Mouse (Mus musculus) heart, embryonic 11.5 days (tissue): Measurements from ENCODE around the gene Tle2. TPM values are rescaled to one million over a fixed set of nuclear protein-coding genes. Genes with fewer than 3 reads are reported as not detected.
A peak's percentile ranks its signal among the peaks of the same experiment; 100 is the strongest.

Experiments used
- ATAC-seq: fragments of 200-750 bp; cut with Nextera tagmentation; replicated peaks from 2 replicates; pipeline ENCODE4 v1.8.0; 2017; ENCODE audit warnings: moderate library complexity; ENCODE audit not compliant: insufficient number of reproducible peaks, low FRiP score, low TSS enrichment
- H3K27ac ChIP-seq: fragments of 300-500 bp; sonication (generic); 2 replicates; pipeline ENCODE4 v1.5.1; 2014; ENCODE audit warnings: mild to moderate bottlenecking, low read depth, low read length
- H3K27me3 ChIP-seq: fragments of 300-500 bp; sonication (generic); 2 replicates; pipeline ENCODE4 v1.6.1; 2014; ENCODE audit warnings: mild to moderate bottlenecking, low read length, mixed read lengths; ENCODE audit not compliant: control insufficient read depth, insufficient read depth
- H3K36me3 ChIP-seq: fragments of 300-500 bp; sonication (generic); 2 replicates; pipeline ENCODE4 v1.6.1; 2014; ENCODE audit warnings: mild to moderate bottlenecking, low read length, moderate library complexity, mixed read lengths; ENCODE audit not compliant: control insufficient read depth, insufficient read depth
- H3K4me1 ChIP-seq: fragments of 300-500 bp; sonication (generic); 2 replicates; pipeline ENCODE4 v1.6.1; 2014; ENCODE audit warnings: low read length; ENCODE audit not compliant: control insufficient read depth, insufficient read depth
- H3K4me2 ChIP-seq: fragments of 300-500 bp; sonication (generic); 2 replicates; pipeline ENCODE4 v1.6.1; 2014; ENCODE audit warnings: mild to moderate bottlenecking, moderate library complexity
- H3K4me3 ChIP-seq: fragments of 300-500 bp; sonication (generic); 2 replicates; pipeline ENCODE4 v1.5.1; 2014; ENCODE audit warnings: low read depth, low read length
- H3K9ac ChIP-seq: fragments of 300-500 bp; sonication (generic); 2 replicates; pipeline ENCODE4 v1.6.1; 2014; ENCODE audit warnings: mild to moderate bottlenecking, low read depth, low read length, moderate library complexity
- H3K9me3 ChIP-seq: fragments of 300-500 bp; sonication (generic); replicated peaks from 2 replicates; pipeline ENCODE4 v1.6.1; 2016; ENCODE audit warnings: low read length; ENCODE audit not compliant: control insufficient read depth
- WGBS: fragments of 180-500 bp; shearing (Covaris S2); extraction: QIAGEN DNeasy Blood & Tissue Kit; methylation state at CpG from one replicate; pipeline ENCODE4 v1.1.7; 2014; ENCODE audit not compliant: insufficient replicate concordance; 5-methylcytosine and 5-hydroxymethylcytosine counted together
- polyA plus RNA-seq: library from polyadenylated mRNA; unstranded; fragments of >200 nt; fragmentation: Nextera tagmentation; extraction: Ambion mirVana; gene quantifications from 2 replicates; pipeline ENCODE4 v1.2.1, GENCODE M21; 2014

The Tle2 gene
- polyA plus RNA-seq, 1 experiment from 2014 or later: 17.8 TPM

DNA sequence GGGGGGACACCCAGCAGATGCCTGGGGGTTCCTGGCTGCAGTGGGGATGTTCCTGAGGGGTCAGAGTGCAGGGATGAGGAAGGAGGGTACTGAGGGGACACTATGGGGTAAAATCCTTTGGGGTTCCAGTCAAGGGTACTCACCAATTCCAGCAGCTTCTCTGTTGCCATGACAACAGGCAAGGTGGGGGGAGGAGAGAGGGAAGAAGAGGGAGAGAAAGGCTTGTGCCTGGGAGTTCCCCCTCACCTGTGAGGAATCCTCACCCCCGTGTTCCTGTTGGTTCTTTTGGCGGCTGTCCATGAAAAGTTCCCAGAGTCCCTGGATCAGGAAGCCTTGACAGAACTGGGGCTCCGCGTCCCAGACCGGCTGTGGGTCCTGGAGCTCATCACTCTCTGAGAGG lies 21.2 kb downstream of the Tle2 start:
- ATAC-seq: no peak
- H3K9ac ChIP-seq: no peak overlapping the region
- no peak overlapping the region for H3K4me3 ChIP-seq
- no peaks in the 10 kb centered on the region for H3K36me3 ChIP-seq
- no peak overlapping the region for H3K27ac ChIP-seq
- WGBS: 41% methylated on average over 5 of the region's 5 CpGs
- peaks cover 24% of the 10 kb centered on the region for H3K27me3 ChIP-seq
- no peak overlapping the region for H3K4me2 ChIP-seq
- H3K9me3 ChIP-seq: no peaks in the 10 kb centered on the region
- peaks cover 32% of the 10 kb centered on the region for H3K4me1 ChIP-seq

DNA sequence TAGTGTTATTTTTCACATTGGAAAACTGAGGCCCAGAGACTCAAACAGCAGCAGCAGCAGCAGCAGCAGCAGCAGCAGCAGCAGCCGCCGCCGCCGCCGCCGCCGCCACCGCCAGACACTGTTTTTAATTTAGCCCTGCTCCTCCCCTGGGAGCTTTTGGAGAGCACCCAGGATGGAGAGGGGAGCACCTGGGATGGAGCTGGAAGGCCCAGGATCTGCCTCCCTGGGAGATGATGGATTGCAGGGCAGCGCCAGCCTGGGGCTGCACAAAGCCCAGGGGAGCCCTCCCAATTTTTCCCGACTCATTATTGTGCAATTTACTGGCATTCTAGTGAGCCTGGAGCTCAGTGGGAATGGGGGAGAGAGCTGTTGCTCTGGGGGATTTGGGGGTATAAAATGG lies 22.2 kb downstream of the Tle2 start:
- peak overlapping the region; percentile 67; the same call in 1 of the 2 replicates for H3K9ac ChIP-seq
- H3K27ac ChIP-seq: peak overlapping the region; percentile 67
- no peaks in the 10 kb centered on the region for H3K9me3 ChIP-seq
- H3K4me2 ChIP-seq: peak overlapping the region; percentile 69
- H3K27me3 ChIP-seq: peaks cover 16% of the 10 kb centered on the region
- peak overlapping the region; percentile 25 for H3K4me3 ChIP-seq
- WGBS: 2% methylated on average over 10 of the region's 10 CpGs
- H3K36me3 ChIP-seq: no peaks in the 10 kb centered on the region
- H3K4me1 ChIP-seq: peaks cover 38% of the 10 kb centered on the region
- no peak for ATAC-seq

DNA sequence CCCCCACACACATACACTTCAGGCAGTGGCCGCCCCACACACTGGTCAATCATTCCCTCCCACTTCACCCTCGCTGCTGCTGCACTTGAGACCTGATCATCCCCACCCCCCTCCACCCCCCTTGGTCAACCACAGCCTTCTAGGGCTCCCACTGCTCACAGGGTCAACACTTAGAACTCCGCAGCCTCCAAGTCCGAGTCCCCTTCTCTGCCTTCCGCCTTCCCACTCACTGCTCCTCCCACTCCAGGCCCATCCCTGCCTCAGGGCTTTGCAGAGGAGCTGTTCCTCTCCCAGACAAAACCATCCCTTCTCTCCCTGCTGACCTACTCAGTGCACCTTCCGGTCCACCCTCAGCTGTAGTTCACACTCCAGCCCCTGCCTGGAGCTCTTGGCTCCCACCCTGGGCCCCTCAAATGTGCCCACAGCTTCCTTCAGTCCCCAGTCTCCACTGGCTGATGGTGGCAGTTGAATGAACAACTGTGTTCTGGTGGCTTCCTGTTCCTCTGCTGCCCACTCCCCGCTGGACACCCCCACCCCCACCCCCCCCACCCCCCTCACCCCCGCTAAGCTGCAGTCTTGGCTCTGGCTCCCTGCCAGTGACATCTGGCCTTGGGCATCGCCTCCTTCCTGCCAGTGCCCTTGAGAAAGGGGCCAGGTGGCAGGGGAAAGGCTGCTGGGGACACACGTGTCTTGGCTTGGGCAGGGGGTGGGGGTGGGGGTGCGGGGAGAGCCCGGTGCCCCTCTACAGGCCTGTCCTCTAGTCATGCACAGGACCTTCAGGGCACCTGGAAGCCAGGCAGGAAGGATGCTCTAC lies 23.0 kb downstream of the Tle2 start:
- 3% methylated on average over 9 of the region's 12 CpGs for WGBS
- no peak; the same call in 1 of the 2 replicates for ATAC-seq
- Histone ChIP-seq H3K9ac (peak overlapping the region; percentile 67), H3K9me3 (no peaks in the 10 kb centered on the region), H3K4me1 (peaks cover 40% of the 10 kb centered on the region), H3K27me3 (peaks cover 16% of the 10 kb centered on the region), H3K36me3 (no peaks in the 10 kb centered on the region), H3K27ac (peak overlapping the region; percentile 67), H3K4me3 (peak overlapping the region; percentile 25), H3K4me2 (peak overlapping the region; percentile 69)

DNA sequence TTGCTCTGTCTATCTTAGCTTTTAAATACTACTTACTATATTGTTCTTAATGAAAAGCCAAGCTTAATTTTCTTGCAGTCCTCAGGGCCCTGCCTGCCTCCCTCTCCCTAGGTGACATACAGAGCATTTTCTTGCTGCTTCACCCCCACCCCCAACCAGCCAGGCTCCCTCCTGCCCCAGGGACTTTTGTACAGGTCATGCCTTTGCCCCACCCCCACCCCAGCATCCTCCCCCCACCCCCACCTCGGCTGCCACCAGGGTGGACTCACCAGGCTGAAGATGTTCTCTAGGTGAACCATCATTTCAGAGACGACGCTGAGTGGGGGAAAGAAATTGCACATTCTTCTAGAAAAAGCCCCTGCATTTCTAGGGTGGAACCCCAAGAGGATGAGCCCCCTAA lies 24.0 kb downstream of the Tle2 start:
- no peak overlapping the region for H3K4me2 ChIP-seq
- H3K36me3 ChIP-seq: no peaks in the 10 kb centered on the region
- H3K9me3 ChIP-seq: no peaks in the 10 kb centered on the region
- H3K27ac ChIP-seq: no peak overlapping the region
- no peak overlapping the region for H3K4me3 ChIP-seq
- ATAC-seq: no peak
- peaks cover 43% of the 10 kb centered on the region for H3K4me1 ChIP-seq
- peaks cover 14% of the 10 kb centered on the region for H3K27me3 ChIP-seq
- H3K9ac ChIP-seq: no peak overlapping the region
- 49% methylated on average over 3 of the region's 3 CpGs for WGBS

- H3K4me3 ChIP-seq: no peak overlapping the region
- H3K4me2 ChIP-seq: no peak overlapping the region
- peaks cover 11% of the 10 kb centered on the region for H3K27me3 ChIP-seq
- H3K9ac ChIP-seq: no peak overlapping the region
- no peak for ATAC-seq
- no peaks in the 10 kb centered on the region for H3K9me3 ChIP-seq
- peaks cover 43% of the 10 kb centered on the region for H3K4me1 ChIP-seq
- H3K27ac ChIP-seq: no peak overlapping the region
- WGBS: 57% methylated on average over 6 of the region's 6 CpGs
- H3K36me3 ChIP-seq: no peaks in the 10 kb centered on the region
These were observed 24.5 kb downstream of the Tle2 start for GRCm38 (mm10) chr10:81598871-81599270.

GRCm38 (mm10) chr10:81599630-81600029 lies 25.3 kb downstream of the Tle2 start:
- no peaks in the 10 kb centered on the region for H3K9me3 ChIP-seq
- no peaks in the 10 kb centered on the region for H3K36me3 ChIP-seq
- ATAC-seq: no peak
- no peak overlapping the region for H3K9ac ChIP-seq
- no peak overlapping the region for H3K4me3 ChIP-seq
- H3K4me2 ChIP-seq: no peak overlapping the region
- WGBS: 72% methylated on average over 5 of the region's 5 CpGs
- no peak overlapping the region for H3K27ac ChIP-seq
- H3K27me3 ChIP-seq: peaks cover 6% of the 10 kb centered on the region; the same call in 1 of the 2 replicates
- peaks cover 43% of the 10 kb centered on the region for H3K4me1 ChIP-seq

DNA sequence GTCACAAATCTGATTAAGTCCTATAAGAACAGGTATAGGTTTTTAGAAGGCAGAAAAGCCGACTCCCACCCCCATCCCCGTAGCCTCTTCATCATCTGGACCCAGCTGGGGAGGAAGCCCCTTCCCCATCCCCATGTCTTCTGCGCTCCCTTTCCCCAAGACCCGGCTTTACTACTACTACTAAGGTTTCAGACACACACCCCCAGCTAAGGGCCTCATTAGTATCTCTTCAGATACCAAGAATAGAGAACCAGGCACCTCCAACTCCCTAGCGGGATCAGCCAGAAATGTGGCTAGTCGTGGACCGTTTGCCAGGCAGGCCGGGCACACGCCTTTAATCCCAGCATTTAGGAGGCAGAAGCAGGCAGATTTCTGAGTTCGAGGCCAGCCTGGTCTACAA lies 25.7 kb downstream of the Tle2 start:
- Histone ChIP-seq H3K4me2 (peak overlapping the region; percentile 63), H3K9me3 (no peaks in the 10 kb centered on the region), H3K4me3 (no peak overlapping the region), H3K27me3 (peaks cover 6% of the 10 kb centered on the region; the same call in 1 of the 2 replicates), H3K9ac (no peak overlapping the region), H3K36me3 (no peaks in the 10 kb centered on the region), H3K27ac (no peak overlapping the region), H3K4me1 (peaks cover 46% of the 10 kb centered on the region)
- 40% methylated on average over 10 of the region's 10 CpGs for WGBS
- no peak for ATAC-seq

- under 1% methylated on average over 27 of the region's 28 CpGs for WGBS
- H3K9me3 ChIP-seq: no peaks in the 10 kb centered on the region
- H3K9ac ChIP-seq: peak within 1 kb of the TSS; percentile 44; the same call in 1 of the 2 replicates
- ATAC-seq: peak; percentile 86
- no peaks in the 10 kb centered on the region for H3K36me3 ChIP-seq
- H3K4me3 ChIP-seq: peak within 1 kb of the TSS; percentile 25
- no peaks in the 10 kb centered on the region for H3K27me3 ChIP-seq
- H3K4me2 ChIP-seq: peak within 1 kb of the TSS; percentile 63
- H3K4me1 ChIP-seq: peaks cover 41% of the 10 kb centered on the region
- no peak within 1 kb of the TSS for H3K27ac ChIP-seq
These were observed 26.4 kb downstream of the Tle2 start, which contains the start of gene Tle6 for GRCm38 (mm10) chr10:81600738-81601203. Gene Tle6, minus strand, starts transcription at chr10:81601073.
